Mouse (Mus musculus): ENCODE measurements around the gene Ate1.

DNA sequence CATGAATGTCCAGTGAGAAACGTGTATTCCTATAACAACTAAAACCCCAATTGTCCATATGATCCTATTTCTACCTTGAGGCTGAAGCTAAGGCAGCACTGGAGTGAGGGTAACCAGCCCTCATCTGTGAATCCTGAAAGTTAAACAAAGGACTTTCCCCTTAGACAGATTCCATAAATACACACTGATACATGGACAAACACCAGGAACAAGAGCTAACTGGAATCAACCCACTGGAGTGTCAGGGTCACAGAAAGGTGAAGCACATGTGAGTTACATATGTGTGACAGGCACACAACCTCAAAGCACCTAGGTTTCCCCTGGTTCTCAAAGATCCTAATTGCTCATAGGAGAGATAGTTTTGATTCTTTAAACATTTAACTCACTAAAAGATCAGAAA, 100.2 kb downstream of the Ate1 start:
- TF ChIP-seq CTCF (IDR thresholded peaks at IDR 0.05; ENCODE audit: low read depth, low read length) (no peak), POLR2A (IDR thresholded peaks at IDR 0.05; ENCODE audit: insufficient read depth, low read length) (no peak)
